Mouse (Mus musculus) gastrocnemius, postnatal 14 days (tissue): Measurements from ENCODE around the gene Tmem63c. TPM values are rescaled to one million over a fixed set of nuclear protein-coding genes. Genes with fewer than 3 reads are reported as not detected.
A peak's percentile ranks its signal among the peaks of the same experiment; 100 is the strongest.

Experiments
- DNase-seq: peaks from one replicate; pipeline ENCODE4 v3.0.0; 2021; ENCODE audit warnings: mixed read lengths
- intact Hi-C: fragments of 180-260 bp; cut with DNase I; formaldehyde crosslinking; loops from one replicate; pipeline ENCODE4 v1.15.1; 2025; ENCODE audit warnings: low total_unique reads
- total RNA-seq, 2 experiments: library from RNA; stranded (reverse); gene quantifications; 2 replicates each; pipeline ENCODE4 v1.2.3; 2021

Gene Tmem63c
- total RNA-seq, 2 experiments from 2014 or later = 0.07 to 0.10 TPM

- intact Hi-C loops = no loop called here
- DNase-seq = no peak
Observed at GRCm38 (mm10) chr12:87042456-87042855, 21.3 kb downstream of the Tmem63c start.

- no peak for DNase-seq
- intact Hi-C loops = no loop called here
Observed at GRCm38 (mm10) chr12:87043221-87043620, 22.1 kb downstream of the Tmem63c start.

GRCm38 (mm10) chr12:87044711-87045110 lies 23.6 kb downstream of the Tmem63c start:
- intact Hi-C loops = loop anchor here (5.0 kb wide), 1 partner anchor 277 kb away; no protein-coding TSS in a partner anchor
- peak; percentile 24 for DNase-seq

GRCm38 (mm10) chr12:87047536-87047935 lies 26.4 kb downstream of the Tmem63c start:
- DNase-seq = no peak
- intact Hi-C loops = loop anchor here (5.0 kb wide), 1 partner anchor 280 kb away; no protein-coding TSS in a partner anchor

- intact Hi-C loops = no loop called here
- peak; percentile 77 for DNase-seq
Observed at GRCm38 (mm10) chr12:87052661-87053321, 31.7 kb downstream of the Tmem63c start.

GRCm38 (mm10) chr12:87054873-87055272 lies 33.7 kb downstream of the Tmem63c start:
- no peak for DNase-seq
- intact Hi-C loops = loop anchor here (5.0 kb wide), 1 partner anchor 53 kb away; no protein-coding TSS in a partner anchor

GRCm38 (mm10) chr12:87057066-87057465 lies 35.9 kb downstream of the Tmem63c start:
- DNase-seq = no peak
- intact Hi-C loops = loop anchor here (5.0 kb wide), 1 partner anchor 55 kb away; no protein-coding TSS in a partner anchor

- no peak for DNase-seq
- intact Hi-C loops = no loop called here
Observed at GRCm38 (mm10) chr12:87065446-87065845, 44.3 kb downstream of the Tmem63c start.

- peak; percentile 24 for DNase-seq
- intact Hi-C loops = no loop called here
Observed at GRCm38 (mm10) chr12:87066429-87066828, 45.3 kb downstream of the Tmem63c start.

GRCm38 (mm10) chr12:87070520-87070919 lies 49.4 kb downstream of the Tmem63c start:
- intact Hi-C loops = no loop called here

GRCm38 (mm10) chr12:87076610-87077009 lies 55.5 kb downstream of the Tmem63c start:
- DNase-seq = no peak
- intact Hi-C loops = no loop called here

More at GRCm38 (mm10) chr12:87070520-87070919, 49.4 kb downstream of the Tmem63c start:
- DNase-seq = no peak

GRCm38 (mm10) chr12:87082797-87083196 lies 61.7 kb downstream of the Tmem63c start:
- intact Hi-C loops = no loop called here
- no peak for DNase-seq

GRCm38 (mm10) chr12:87087236-87087635 lies 66.1 kb downstream of the Tmem63c start:
- DNase-seq = no peak
- intact Hi-C loops = no loop called here

GRCm38 (mm10) chr12:87088331-87088730 lies 67.2 kb downstream of the Tmem63c start:
- intact Hi-C loops = no loop called here
- DNase-seq = no peak

- DNase-seq = no peak
- intact Hi-C loops = no loop called here
Observed at GRCm38 (mm10) chr12:87089255-87089654, 68.1 kb downstream of the Tmem63c start.

GRCm38 (mm10) chr12:87089701-87090100 lies 68.6 kb downstream of the Tmem63c start:
- intact Hi-C loops = no loop called here
- no peak for DNase-seq

- intact Hi-C loops = no loop called here
- no peak for DNase-seq
Observed at GRCm38 (mm10) chr12:87091916-87092315, 70.8 kb downstream of the Tmem63c start.

- intact Hi-C loops = no loop called here
- DNase-seq = no peak
Observed at GRCm38 (mm10) chr12:87093249-87093648, 72.1 kb downstream of the Tmem63c start.

GRCm38 (mm10) chr12:87093671-87094070 lies 72.5 kb downstream of the Tmem63c start:
- intact Hi-C loops = no loop called here
- no peak for DNase-seq

- intact Hi-C loops = no loop called here
- no peak for DNase-seq
Observed at GRCm38 (mm10) chr12:87100331-87100730, 79.2 kb downstream of the Tmem63c start.

- DNase-seq = no peak
Observed at GRCm38 (mm10) chr12:87102165-87102631, 81.1 kb downstream of the Tmem63c start, which contains the start of gene Ngb. Ngb (minus strand) TSS chr12:87102539.

More at GRCm38 (mm10) chr12:87102165-87102631, 81.1 kb downstream of the Tmem63c start, which contains the start of gene Ngb:
- intact Hi-C loops = no loop called here
